Mouse (Mus musculus) lung, embryonic 16.5 days (tissue): ENCODE measurements at regions not wholly inside any gene's neighbourhood (a gene's known extent, or its start where the extent isn't known, plus 50 kb on each side); places are given as distances from the start of the nearest gene placed in this dataset.
A peak's percentile ranks its signal among the peaks of the same experiment; 100 is the strongest.

Experiments used
- ATAC-seq: fragments of 200-750 bp; cut with Nextera tagmentation; 2 replicates; pipeline ENCODE4 v1.8.0; 2017; ENCODE audit warnings: low read depth, mild to moderate bottlenecking, moderate library complexity
- H3K27ac ChIP-seq: fragments of 300-500 bp; sonication (generic); 2 replicates; pipeline ENCODE4 v1.5.1; 2014; ENCODE audit warnings: mild to moderate bottlenecking, control low read depth, low read length
- H3K27me3 ChIP-seq: fragments of 300-500 bp; sonication (generic); 2 replicates; pipeline ENCODE4 v1.6.1; 2014; ENCODE audit warnings: low read depth, low read length, mixed read lengths; ENCODE audit not compliant: control insufficient read depth, insufficient read depth
- H3K36me3 ChIP-seq: fragments of 300-500 bp; sonication (generic); 2 replicates; pipeline ENCODE4 v1.6.1; 2014; ENCODE audit warnings: low read length; ENCODE audit not compliant: control insufficient read depth, insufficient read depth
- H3K4me1 ChIP-seq: fragments of 300-500 bp; sonication (generic); replicated peaks from 2 replicates; pipeline ENCODE4 v1.6.1; 2014; ENCODE audit warnings: low read length, mixed read lengths; ENCODE audit not compliant: control insufficient read depth, insufficient read depth
- H3K4me2 ChIP-seq: fragments of 300-500 bp; sonication (generic); 2 replicates; pipeline ENCODE4 v1.6.1; 2014; ENCODE audit warnings: low read depth, low read length, control low read depth
- H3K4me3 ChIP-seq: fragments of 300-500 bp; sonication (generic); 2 replicates; pipeline ENCODE4 v1.5.1; 2014; ENCODE audit warnings: mild to moderate bottlenecking, low read length, control low read depth
- H3K9ac ChIP-seq: fragments of 300-500 bp; sonication (generic); 2 replicates; pipeline ENCODE4 v1.6.1; 2014; ENCODE audit warnings: low read length, control low read depth
- H3K9me3 ChIP-seq: fragments of 300-500 bp; sonication (generic); 2 replicates; pipeline ENCODE4 v1.6.1; 2016; ENCODE audit warnings: low read length; ENCODE audit not compliant: control insufficient read depth
- WGBS: fragments of 180-500 bp; shearing (Covaris S2); extraction: QIAGEN DNeasy Blood & Tissue Kit; methylation state at CpG from one replicate; pipeline ENCODE4 v1.1.7; 2014; 5-methylcytosine and 5-hydroxymethylcytosine counted together

DNA sequence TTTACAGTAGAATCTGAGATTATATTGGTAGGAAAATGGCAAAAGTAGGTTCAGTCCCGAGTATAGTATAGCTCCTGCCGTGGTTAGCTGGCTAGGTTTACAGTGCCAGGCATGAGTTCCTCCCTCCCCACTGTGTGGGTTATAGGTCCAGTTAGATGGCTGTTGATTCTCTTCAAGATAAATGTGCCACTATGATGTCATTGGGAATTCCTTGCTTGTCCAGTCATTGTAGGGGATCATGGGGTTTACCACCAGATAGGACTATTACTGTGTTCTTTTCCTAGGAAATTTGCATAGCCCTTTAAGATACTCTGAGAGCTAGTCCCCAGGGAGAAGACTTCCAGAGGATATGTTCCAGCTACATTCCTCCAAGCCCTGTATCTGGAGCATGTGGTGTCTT, 119.2 kb upstream of the Itga4 start:
- no peak for ATAC-seq
- no peaks in the 10 kb centered on the region; the same call in 1 of the 2 replicates for H3K9me3 ChIP-seq
- H3K36me3 ChIP-seq = no peaks in the 10 kb centered on the region
- no peaks in the 10 kb centered on the region for H3K27me3 ChIP-seq
- no peak overlapping the region for H3K4me2 ChIP-seq
- no peak overlapping the region for H3K4me3 ChIP-seq
- no peak overlapping the region for H3K27ac ChIP-seq
- no peak overlapping the region for H3K9ac ChIP-seq
- WGBS = 93% methylated on average over 2 of the region's 2 CpGs
- H3K4me1 ChIP-seq = peaks cover 2% of the 10 kb centered on the region; the same call in 1 of the 2 replicates

DNA sequence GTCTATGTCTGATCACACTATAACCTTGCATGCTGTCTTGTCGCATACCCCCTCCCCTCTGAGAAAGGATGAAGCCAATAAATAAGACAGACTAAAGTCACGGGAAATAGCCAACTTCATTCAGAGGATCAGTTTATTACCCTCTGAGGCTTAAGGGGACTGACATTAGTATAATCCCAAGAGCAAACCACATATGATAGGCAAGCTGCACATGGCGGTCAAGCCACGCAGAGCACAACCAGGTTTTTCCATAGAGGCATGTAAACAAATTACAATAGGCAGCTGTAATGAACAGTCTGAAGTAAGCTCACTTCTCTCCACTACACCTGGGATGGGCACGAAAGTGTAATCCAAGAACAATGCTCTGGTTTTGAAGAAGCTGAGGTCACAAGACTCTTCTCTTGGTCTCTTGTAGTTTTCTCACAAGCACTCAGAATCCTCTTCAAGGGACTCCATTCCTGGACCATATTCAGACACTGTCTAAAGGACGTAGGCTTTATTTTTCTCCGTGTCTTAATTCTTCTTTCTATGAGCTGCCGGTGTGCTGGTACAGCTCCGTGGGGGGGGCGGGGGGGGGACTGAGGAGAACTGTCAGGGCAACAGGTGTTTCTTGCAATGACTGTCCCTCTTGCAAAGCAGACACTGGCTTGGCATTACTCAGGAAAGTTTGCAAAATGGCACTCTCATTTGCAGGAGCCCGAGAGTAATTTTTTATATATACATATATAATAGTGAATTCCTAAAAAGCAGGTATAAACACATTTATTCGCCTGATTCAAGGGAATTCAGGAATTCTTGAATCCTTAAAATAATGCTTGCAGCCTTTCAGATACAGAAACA, 118.4 kb upstream of the Itga4 start:
- Histone ChIP-seq H3K36me3 (no peaks in the 10 kb centered on the region), H3K9me3 (no peaks in the 10 kb centered on the region; the same call in 1 of the 2 replicates), H3K9ac (no peak overlapping the region), H3K27ac (no peak overlapping the region), H3K4me3 (no peak overlapping the region), H3K4me2 (no peak overlapping the region), H3K27me3 (no peaks in the 10 kb centered on the region), H3K4me1 (peaks cover 2% of the 10 kb centered on the region; the same call in 1 of the 2 replicates)
- WGBS = 85% methylated on average over 12 of the region's 12 CpGs
- ATAC-seq = no peak

DNA sequence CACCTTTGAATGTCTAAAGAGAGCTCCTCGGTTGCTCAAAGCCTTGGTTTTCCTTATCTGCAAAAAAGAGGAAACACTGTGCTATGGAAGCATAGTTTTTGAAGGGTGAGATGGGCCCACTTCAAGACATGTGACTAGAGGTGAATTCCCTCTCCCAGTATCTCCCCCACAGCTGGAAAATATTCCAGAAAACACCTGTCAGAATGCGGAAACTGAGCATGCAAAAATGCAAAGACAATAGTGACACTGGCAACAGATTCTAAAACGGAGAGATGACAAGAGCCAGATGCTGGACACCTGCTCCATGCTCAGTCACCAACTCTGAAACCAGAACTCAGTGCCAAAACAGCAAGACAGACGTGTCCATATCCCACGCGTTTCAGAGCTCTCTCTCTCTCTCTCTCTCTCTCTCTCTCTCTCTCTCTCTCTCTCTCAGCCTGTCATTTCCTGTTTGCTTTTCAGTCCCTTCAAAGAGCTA, 117.5 kb upstream of the Itga4 start:
- Histone ChIP-seq H3K27me3 (no peaks in the 10 kb centered on the region), H3K36me3 (no peaks in the 10 kb centered on the region), H3K9ac (no peak overlapping the region), H3K9me3 (no peaks in the 10 kb centered on the region; the same call in 1 of the 2 replicates), H3K4me1 (peaks cover 2% of the 10 kb centered on the region), H3K27ac (no peak overlapping the region), H3K4me3 (no peak overlapping the region), H3K4me2 (no peak overlapping the region)
- ATAC-seq = no peak
- WGBS = 18% methylated on average over 6 of the region's 6 CpGs

DNA sequence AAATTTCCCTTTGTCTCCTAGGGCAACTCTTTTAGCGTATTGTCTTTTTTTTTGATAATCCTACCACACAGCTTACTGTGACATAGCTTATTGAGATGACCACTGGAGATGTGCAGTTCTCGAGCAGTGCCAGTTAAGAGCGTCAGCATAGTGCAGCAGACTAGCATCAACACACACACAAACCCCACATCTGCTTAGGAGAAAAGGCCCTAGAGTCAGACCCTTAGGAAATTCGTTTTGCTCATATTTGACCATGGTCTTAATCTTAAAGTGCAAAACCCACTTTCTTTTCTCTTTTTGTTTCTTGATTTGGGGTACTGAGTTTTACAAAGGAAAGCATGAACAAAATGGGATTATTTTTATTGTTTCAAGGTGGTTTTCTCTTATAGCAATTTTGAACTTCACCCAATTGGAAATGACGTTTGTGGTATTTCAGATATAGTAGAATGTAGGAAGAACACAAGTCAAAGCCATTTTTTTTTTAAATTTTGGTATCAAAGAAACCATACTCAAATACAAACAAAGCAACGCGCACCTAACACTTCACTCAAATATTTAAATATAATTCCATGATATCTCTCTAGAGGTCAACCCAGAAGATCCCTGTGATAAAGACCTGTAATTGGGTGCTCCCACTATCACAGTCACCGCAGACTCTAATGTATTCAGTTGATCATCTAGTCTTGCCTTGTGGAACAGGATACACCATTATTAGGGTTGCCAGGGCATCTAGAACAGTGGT, 116.7 kb upstream of the Itga4 start:
- Histone ChIP-seq H3K27me3 (no peaks in the 10 kb centered on the region), H3K27ac (no peak overlapping the region), H3K4me2 (no peak overlapping the region), H3K36me3 (no peaks in the 10 kb centered on the region), H3K9me3 (no peaks in the 10 kb centered on the region; the same call in 1 of the 2 replicates), H3K4me1 (peaks cover 2% of the 10 kb centered on the region), H3K4me3 (no peak overlapping the region), H3K9ac (no peak overlapping the region)
- ATAC-seq = no peak
- WGBS = 80% methylated on average over 8 of the region's 8 CpGs

DNA sequence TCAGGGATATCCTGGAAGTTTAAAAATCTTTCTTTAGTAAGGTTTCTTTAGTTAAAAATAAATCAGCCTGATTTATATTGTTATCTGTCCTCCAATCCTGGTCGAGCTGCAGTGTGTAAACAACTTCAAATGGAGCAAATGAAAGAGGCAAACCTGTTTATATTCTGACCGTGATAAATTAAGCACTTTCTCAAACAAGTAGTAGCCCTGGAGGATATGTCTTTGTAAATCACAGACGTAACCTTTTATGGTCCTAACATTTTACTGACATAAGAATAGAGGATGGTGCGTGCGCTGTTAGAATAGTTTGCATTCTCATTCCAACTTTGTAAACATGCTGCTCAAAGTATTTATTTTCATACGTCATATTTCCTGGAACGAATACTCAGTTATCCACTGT, 113.3 kb upstream of the Itga4 start:
- no peak overlapping the region for H3K4me2 ChIP-seq
- no peak overlapping the region for H3K27ac ChIP-seq
- peak; percentile 47; the same call in 1 of the 2 replicates for ATAC-seq
- no peaks in the 10 kb centered on the region for H3K36me3 ChIP-seq
- H3K27me3 ChIP-seq = no peaks in the 10 kb centered on the region
- peaks cover 2% of the 10 kb centered on the region for H3K4me1 ChIP-seq
- no peak overlapping the region for H3K4me3 ChIP-seq
- no peak overlapping the region for H3K9ac ChIP-seq
- 14% methylated on average over 7 of the region's 7 CpGs for WGBS
- H3K9me3 ChIP-seq = no peaks in the 10 kb centered on the region

DNA sequence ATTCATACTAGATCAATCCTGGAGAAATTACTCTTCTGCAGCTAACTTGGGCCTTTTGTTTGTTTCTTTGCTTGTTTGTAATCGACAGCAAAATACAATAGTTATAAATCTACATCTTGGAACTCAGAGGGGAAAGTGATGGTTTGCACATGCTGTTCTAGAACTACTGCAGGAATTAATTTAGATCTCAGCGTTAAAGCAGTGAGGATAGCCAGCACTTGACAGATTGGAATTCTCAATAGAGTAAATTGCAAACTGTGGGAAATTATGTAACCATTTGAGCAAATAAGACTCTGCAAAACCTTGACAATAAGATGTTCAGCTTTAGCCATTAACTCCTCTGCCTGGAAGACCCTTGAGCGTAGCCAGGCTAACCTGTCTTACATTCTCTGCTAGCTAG, 112.0 kb upstream of the Itga4 start:
- Histone ChIP-seq H3K4me3 (no peak overlapping the region), H3K27me3 (no peaks in the 10 kb centered on the region), H3K9ac (no peak overlapping the region), H3K4me1 (peaks cover under 1% of the 10 kb centered on the region; the same call in 1 of the 2 replicates), H3K4me2 (no peak overlapping the region), H3K27ac (no peak overlapping the region), H3K36me3 (no peaks in the 10 kb centered on the region), H3K9me3 (no peaks in the 10 kb centered on the region)
- 77% methylated on average over 3 of the region's 3 CpGs for WGBS
- no peak for ATAC-seq

DNA sequence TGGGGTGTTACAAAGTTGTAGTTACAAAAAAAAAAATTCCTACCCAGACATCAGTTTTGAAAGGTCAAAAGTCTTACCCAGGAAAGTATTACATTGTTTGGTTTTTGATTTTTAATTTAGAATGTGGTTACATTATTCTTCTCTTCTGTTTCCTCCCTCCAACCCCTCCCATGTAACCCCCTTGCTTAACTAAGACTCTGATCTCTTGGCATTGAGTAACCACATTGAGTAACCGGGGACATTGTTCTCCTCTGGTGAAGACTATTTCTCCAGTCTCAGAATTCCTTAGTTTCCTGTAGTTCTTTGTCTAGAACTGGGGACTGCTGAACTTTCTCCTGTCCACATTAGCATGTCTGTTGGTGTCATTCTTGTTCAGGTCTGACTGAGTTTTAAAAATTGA, 109.3 kb upstream of the Itga4 start:
- Histone ChIP-seq H3K27ac (no peak overlapping the region), H3K36me3 (no peaks in the 10 kb centered on the region), H3K9me3 (no peaks in the 10 kb centered on the region), H3K4me3 (no peak overlapping the region), H3K4me2 (no peak overlapping the region), H3K27me3 (no peaks in the 10 kb centered on the region), H3K4me1 (peaks cover 5% of the 10 kb centered on the region), H3K9ac (no peak overlapping the region)
- 51% methylated on average over 1 of the region's 1 CpGs for WGBS
- ATAC-seq = no peak

DNA sequence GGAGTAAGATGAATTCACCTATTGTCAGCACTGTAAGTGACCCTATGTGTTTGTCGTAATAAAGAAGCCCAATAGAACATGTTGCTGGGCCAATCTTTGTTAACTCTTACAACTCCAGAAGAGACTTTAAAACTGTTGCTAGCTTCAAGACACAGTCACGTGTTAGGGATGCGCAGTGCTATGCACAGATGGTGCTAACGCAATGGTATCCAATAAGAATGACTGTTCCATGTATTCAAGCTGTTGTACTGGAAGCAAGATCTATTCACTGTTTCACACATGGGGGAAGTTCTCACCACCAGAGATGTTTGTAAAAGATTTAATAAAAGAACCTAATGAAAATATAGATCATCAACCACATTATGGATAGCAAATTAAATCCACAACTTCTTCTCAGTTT, 108.7 kb upstream of the Itga4 start:
- ATAC-seq = no peak
- Histone ChIP-seq H3K9ac (no peak overlapping the region), H3K27me3 (no peaks in the 10 kb centered on the region), H3K4me2 (no peak overlapping the region), H3K9me3 (no peaks in the 10 kb centered on the region), H3K4me1 (peaks cover 5% of the 10 kb centered on the region), H3K4me3 (no peak overlapping the region), H3K36me3 (no peaks in the 10 kb centered on the region), H3K27ac (no peak overlapping the region)
- WGBS = 89% methylated on average over 4 of the region's 4 CpGs

DNA sequence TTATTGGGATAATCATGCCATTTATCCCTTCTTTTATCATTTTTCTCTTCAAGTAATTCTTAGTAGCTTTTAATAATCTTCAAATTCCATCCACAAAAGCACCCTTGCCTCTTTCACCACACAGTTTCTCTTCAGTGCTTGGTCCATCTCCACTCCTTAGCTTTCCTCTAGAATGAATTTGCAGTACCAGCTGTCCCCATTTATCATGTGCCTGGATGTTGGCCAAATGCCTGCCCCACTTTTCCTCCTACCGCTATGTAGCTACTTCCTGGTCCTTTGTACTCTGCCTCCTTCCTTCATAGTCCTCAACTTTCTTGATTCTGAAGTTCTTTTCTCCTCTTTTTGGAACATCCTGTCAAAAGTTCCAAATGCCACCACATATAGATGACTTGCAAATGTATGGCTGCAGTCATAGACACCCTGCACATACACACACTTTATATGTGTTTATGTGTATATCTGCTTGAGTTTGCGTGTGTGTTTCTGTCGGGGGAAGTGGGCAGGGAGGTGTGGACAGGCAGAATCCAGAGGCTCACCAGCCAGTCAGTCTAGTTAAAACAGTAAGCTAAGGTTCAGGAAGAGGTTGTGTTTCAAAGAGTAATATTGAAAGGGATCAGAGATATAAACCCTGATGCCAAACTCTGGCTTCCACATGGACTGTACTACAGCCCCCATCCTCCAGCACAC, 106.1 kb upstream of the Itga4 start:
- peaks cover 5% of the 10 kb centered on the region; the same call in 1 of the 2 replicates for H3K4me1 ChIP-seq
- peak; percentile 61 for ATAC-seq
- 0 out of 2 replicates have a peak overlapping the region, but pooled peaks have one; percentile 21 for H3K27ac ChIP-seq
- H3K9me3 ChIP-seq = no peaks in the 10 kb centered on the region
- no peak overlapping the region for H3K9ac ChIP-seq
- H3K27me3 ChIP-seq = no peaks in the 10 kb centered on the region
- H3K4me2 ChIP-seq = no peak overlapping the region
- no peaks in the 10 kb centered on the region for H3K36me3 ChIP-seq
- WGBS = 23% methylated on average over 3 of the region's 3 CpGs
- H3K4me3 ChIP-seq = no peak overlapping the region
